Mouse (Mus musculus): ENCODE results near the gene Egflam. TPM values are rescaled to one million over a fixed set of nuclear protein-coding genes. Genes with fewer than 3 reads are reported as not detected.
A peak's percentile ranks its signal among the peaks of the same experiment; 100 is the strongest.

The Egflam gene
- polyA plus RNA-seq, 1 experiment from 2014 or later: 12.3 TPM

GRCm38 (mm10) chr15:7194147-7194720, 204.0 kb downstream of the Egflam start:
- Histone ChIP-seq H3K4me1 (peaks cover 25% of the 10 kb centered on the region), H3K4me2 (no peak overlapping the region), H3K9ac (replicated peaks) (no peak overlapping the region), H3K27me3 (replicated peaks) (no peaks in the 10 kb centered on the region), H3K9me3 (replicated peaks) (no peaks in the 10 kb centered on the region), H3K27ac (replicated peaks) (peak overlapping the region; percentile 64), H3K36me3 (peaks cover 20% of the 10 kb centered on the region), H3K4me3 (replicated peaks) (no peak overlapping the region)
- WGBS: 12% methylated on average over 13 of the region's 13 CpGs
- ATAC-seq (ENCODE audit: low FRiP score): peak; percentile 71

- ATAC-seq (ENCODE audit: low FRiP score): no peak
- no peak overlapping the region for H3K9ac ChIP-seq (replicated peaks)
- no peak overlapping the region for H3K27ac ChIP-seq (replicated peaks)
- no peaks in the 10 kb centered on the region for H3K9me3 ChIP-seq (replicated peaks)
- H3K36me3 ChIP-seq: peaks cover 20% of the 10 kb centered on the region
- no peak overlapping the region for H3K4me3 ChIP-seq (replicated peaks)
- peaks cover 16% of the 10 kb centered on the region for H3K4me1 ChIP-seq
- no peaks in the 10 kb centered on the region for H3K27me3 ChIP-seq (replicated peaks)
- no peak overlapping the region for H3K4me2 ChIP-seq
- 95% methylated on average over 2 of the region's 2 CpGs for WGBS
Observed at GRCm38 (mm10) chr15:7192582-7192981, 205.6 kb downstream of the Egflam start.

GRCm38 (mm10) chr15:7191074-7191473, 207.1 kb downstream of the Egflam start:
- H3K9me3 ChIP-seq (replicated peaks): no peaks in the 10 kb centered on the region
- ATAC-seq (ENCODE audit: low FRiP score): no peak
- H3K9ac ChIP-seq (replicated peaks): no peak overlapping the region
- H3K27me3 ChIP-seq (replicated peaks): no peaks in the 10 kb centered on the region
- H3K4me2 ChIP-seq: no peak overlapping the region
- peaks cover 29% of the 10 kb centered on the region for H3K36me3 ChIP-seq
- WGBS: 93% methylated on average over 4 of the region's 4 CpGs
- H3K27ac ChIP-seq (replicated peaks): no peak overlapping the region
- H3K4me1 ChIP-seq: peaks cover 16% of the 10 kb centered on the region
- H3K4me3 ChIP-seq (replicated peaks): no peak overlapping the region

- no peak overlapping the region for H3K9ac ChIP-seq (replicated peaks)
- H3K9me3 ChIP-seq (replicated peaks): no peaks in the 10 kb centered on the region
- H3K27ac ChIP-seq (replicated peaks): no peak overlapping the region
- H3K36me3 ChIP-seq: peaks cover 39% of the 10 kb centered on the region
- no peak overlapping the region for H3K4me3 ChIP-seq (replicated peaks)
- H3K4me1 ChIP-seq: peaks cover 14% of the 10 kb centered on the region; the same call in 1 of the 2 replicates
- 93% methylated on average over 22 of the region's 22 CpGs for WGBS
- ATAC-seq (ENCODE audit: low FRiP score): no peak
- H3K27me3 ChIP-seq (replicated peaks): no peaks in the 10 kb centered on the region
- H3K4me2 ChIP-seq: no peak overlapping the region
Observed at GRCm38 (mm10) chr15:7189678-7190454, 208.3 kb downstream of the Egflam start.

- H3K9ac ChIP-seq (replicated peaks): no peak overlapping the region
- no peaks in the 10 kb centered on the region for H3K9me3 ChIP-seq (replicated peaks)
- H3K36me3 ChIP-seq: peaks cover 46% of the 10 kb centered on the region
- no peak for ATAC-seq (ENCODE audit: low FRiP score)
- no peak overlapping the region for H3K4me2 ChIP-seq
- H3K4me3 ChIP-seq (replicated peaks): no peak overlapping the region
- no peak overlapping the region for H3K27ac ChIP-seq (replicated peaks)
- 85% methylated on average over 6 of the region's 6 CpGs for WGBS
- H3K27me3 ChIP-seq (replicated peaks): no peaks in the 10 kb centered on the region
- no peaks in the 10 kb centered on the region for H3K4me1 ChIP-seq
Observed at GRCm38 (mm10) chr15:7187682-7188081, 210.5 kb downstream of the Egflam start.

GRCm38 (mm10) chr15:7180576-7180975, 217.6 kb downstream of the Egflam start:
- Histone ChIP-seq H3K4me2 (no peak overlapping the region), H3K4me3 (replicated peaks) (no peak overlapping the region), H3K27me3 (replicated peaks) (no peaks in the 10 kb centered on the region), H3K36me3 (peaks cover 25% of the 10 kb centered on the region), H3K9ac (replicated peaks) (no peak overlapping the region), H3K4me1 (no peaks in the 10 kb centered on the region), H3K9me3 (replicated peaks) (no peaks in the 10 kb centered on the region), H3K27ac (replicated peaks) (no peak overlapping the region)
- 59% methylated on average over 6 of the region's 6 CpGs for WGBS
- no peak for ATAC-seq (ENCODE audit: low FRiP score)

GRCm38 (mm10) chr15:7173776-7174175, 224.4 kb downstream of the Egflam start:
- Histone ChIP-seq H3K36me3 (peaks cover 15% of the 10 kb centered on the region), H3K4me3 (replicated peaks) (no peak overlapping the region), H3K9ac (replicated peaks) (no peak overlapping the region), H3K27ac (replicated peaks) (no peak overlapping the region), H3K4me2 (no peak overlapping the region), H3K4me1 (no peaks in the 10 kb centered on the region), H3K9me3 (replicated peaks) (no peaks in the 10 kb centered on the region), H3K27me3 (replicated peaks) (no peaks in the 10 kb centered on the region)
- 87% methylated on average over 8 of the region's 8 CpGs for WGBS
- ATAC-seq (ENCODE audit: low FRiP score): no peak

GRCm38 (mm10) chr15:7173346-7173745, 224.8 kb downstream of the Egflam start:
- Histone ChIP-seq H3K27me3 (replicated peaks) (no peaks in the 10 kb centered on the region), H3K9ac (replicated peaks) (no peak overlapping the region), H3K36me3 (peaks cover 15% of the 10 kb centered on the region), H3K27ac (replicated peaks) (no peak overlapping the region), H3K4me2 (no peak overlapping the region), H3K9me3 (replicated peaks) (no peaks in the 10 kb centered on the region), H3K4me3 (replicated peaks) (no peak overlapping the region), H3K4me1 (no peaks in the 10 kb centered on the region)
- no peak for ATAC-seq (ENCODE audit: low FRiP score)
- 83% methylated on average over 7 of the region's 7 CpGs for WGBS

- H3K4me1 ChIP-seq: no peaks in the 10 kb centered on the region
- H3K27me3 ChIP-seq (replicated peaks): no peaks in the 10 kb centered on the region
- H3K4me3 ChIP-seq (replicated peaks): no peak overlapping the region
- H3K9ac ChIP-seq (replicated peaks): no peak overlapping the region
- no peak overlapping the region for H3K27ac ChIP-seq (replicated peaks)
- no peaks in the 10 kb centered on the region for H3K9me3 ChIP-seq (replicated peaks)
- peaks cover 15% of the 10 kb centered on the region for H3K36me3 ChIP-seq
- no peak for ATAC-seq (ENCODE audit: low FRiP score)
- H3K4me2 ChIP-seq: no peak overlapping the region
- WGBS: 70% methylated on average over 2 of the region's 2 CpGs
Observed at GRCm38 (mm10) chr15:7172875-7173274, 225.3 kb downstream of the Egflam start.

GRCm38 (mm10) chr15:7167906-7168532, 230.2 kb downstream of the Egflam start:
- Histone ChIP-seq H3K27me3 (replicated peaks) (no peaks in the 10 kb centered on the region), H3K9ac (replicated peaks) (no peak overlapping the region), H3K4me1 (no peaks in the 10 kb centered on the region), H3K27ac (replicated peaks) (no peak overlapping the region), H3K9me3 (replicated peaks) (no peaks in the 10 kb centered on the region), H3K36me3 (peaks cover 27% of the 10 kb centered on the region), H3K4me2 (no peak overlapping the region), H3K4me3 (replicated peaks) (no peak overlapping the region)
- ATAC-seq (ENCODE audit: low FRiP score): no peak
- 76% methylated on average over 11 of the region's 11 CpGs for WGBS

- no peak for ATAC-seq (ENCODE audit: low FRiP score)
Observed at GRCm38 (mm10) chr15:7167238-7167905, 230.8 kb downstream of the Egflam start.

More at GRCm38 (mm10) chr15:7167238-7167905, 230.8 kb downstream of the Egflam start:
- H3K36me3 ChIP-seq: peaks cover 27% of the 10 kb centered on the region
- H3K27ac ChIP-seq (replicated peaks): no peak overlapping the region
- WGBS: 92% methylated on average over 10 of the region's 10 CpGs
- H3K27me3 ChIP-seq (replicated peaks): no peaks in the 10 kb centered on the region
- no peak overlapping the region for H3K4me2 ChIP-seq
- no peak overlapping the region for H3K4me3 ChIP-seq (replicated peaks)
- no peaks in the 10 kb centered on the region for H3K9me3 ChIP-seq (replicated peaks)
- no peak overlapping the region for H3K9ac ChIP-seq (replicated peaks)
- no peaks in the 10 kb centered on the region for H3K4me1 ChIP-seq
